In genomic region chr17:29321765-29322602, GRCm38 (mm10) we compare ENCODE assay signal across 8 mouse cellular contexts. TPM values are rescaled to one million over a fixed set of nuclear protein-coding genes. Genes with fewer than 3 reads are reported as not detected.
DNase-seq lines count a peak whose midpoint lies in the region; ATAC-seq lines count a peak whose summit lies in the region.

No protein-coding gene starts in this region.

- H3K4me1 ChIP-seq in kidney, embryonic 16.5 days (ENCODE audit: insufficient read depth, low read length), result peaks cover 18% of the 10 kb centered on the region
- H3K4me1 ChIP-seq in intestine, embryonic 14.5 days (replicated peaks; ENCODE audit: control insufficient read depth, insufficient read depth, low read length), result 0 out of 2 replicates have a peak, but pooled peaks cover 8% of the 10 kb centered on the region
- H3K4me1 ChIP-seq in neural tube, embryonic 11.5 days (ENCODE audit: control insufficient read depth, insufficient read depth, low read length), result peaks cover 12% of the 10 kb centered on the region

- peak; percentile 55 for DNase-seq in embryo, embryonic 9.5 days (ENCODE audit: extremely low spot score)
- DNase-seq in embryo, embryonic 10.5 days (ENCODE audit: low spot score), result no peak
- no peak for DNase-seq in kidney, adult 18-20 months
- DNase-seq in intestine, embryonic 14.5 days (ENCODE audit: low spot score), result peak; percentile 64
- peak; percentile 23 for DNase-seq in neural tube, embryonic 11.5 days (ENCODE audit: low spot score)
- no peak for DNase-seq in thymus, postnatal 4 days
- no peak for DNase-seq in yolk sac, embryonic 10.5 days (ENCODE audit: low spot score)

- peaks cover 7% of the 10 kb centered on the region; the same call in 1 of the 2 replicates for H3K27me3 ChIP-seq in kidney, embryonic 16.5 days (ENCODE audit: insufficient read depth, low read length)
- peaks cover 24% of the 10 kb centered on the region for H3K27me3 ChIP-seq in intestine, embryonic 14.5 days (replicated peaks; ENCODE audit: control insufficient read depth, insufficient read depth, low read length)
- peaks cover 22% of the 10 kb centered on the region for H3K27me3 ChIP-seq in neural tube, embryonic 11.5 days (ENCODE audit: control insufficient read depth, insufficient read depth, low read length)

- no peak overlapping the region for H3K27ac ChIP-seq in kidney, embryonic 16.5 days (ENCODE audit: low read length)
- no peak overlapping the region for H3K27ac ChIP-seq in intestine, embryonic 14.5 days (ENCODE audit: low read depth)
- no peak overlapping the region for H3K27ac ChIP-seq in neural tube, embryonic 11.5 days (ENCODE audit: low read depth, low read length)

- no peak overlapping the region; the same call in 1 of the 2 replicates for H3K9ac ChIP-seq in kidney, embryonic 16.5 days (replicated peaks; ENCODE audit: low read length)
- no peak overlapping the region for H3K9ac ChIP-seq in intestine, embryonic 14.5 days (ENCODE audit: low read length)
- no peak overlapping the region; the same call in 1 of the 2 replicates for H3K9ac ChIP-seq in neural tube, embryonic 11.5 days (ENCODE audit: low read length)

- peak; percentile 26 for ATAC-seq in kidney, embryonic 16.5 days (ENCODE audit: low FRiP score, low TSS enrichment)
- ATAC-seq in intestine, embryonic 14.5 days (replicated peaks; ENCODE audit: low FRiP score, low TSS enrichment, low read depth), result peak; percentile 63
- ATAC-seq in neural tube, embryonic 11.5 days (ENCODE audit: insufficient read depth, low FRiP score, low TSS enrichment), result no peak

- H3K4me2 ChIP-seq in kidney, embryonic 16.5 days (replicated peaks; ENCODE audit: low read depth, low read length), result peak overlapping the region; percentile 45
- H3K4me2 ChIP-seq in intestine, embryonic 14.5 days (ENCODE audit: low read length), result peak overlapping the region; percentile 36
- no peak overlapping the region for H3K4me2 ChIP-seq in neural tube, embryonic 11.5 days (ENCODE audit: low read depth)

- no peaks in the 10 kb centered on the region for H3K36me3 ChIP-seq in kidney, embryonic 16.5 days (ENCODE audit: insufficient read depth, low read length)
- H3K36me3 ChIP-seq in intestine, embryonic 14.5 days (ENCODE audit: control insufficient read depth, insufficient read depth, low read length), result no peaks in the 10 kb centered on the region
- H3K36me3 ChIP-seq in neural tube, embryonic 11.5 days (ENCODE audit: control insufficient read depth, insufficient read depth, low read length), result no peaks in the 10 kb centered on the region

- no peaks in the 10 kb centered on the region for H3K9me3 ChIP-seq in kidney, embryonic 16.5 days (ENCODE audit: low read length)
- no peaks in the 10 kb centered on the region for H3K9me3 ChIP-seq in intestine, embryonic 14.5 days (ENCODE audit: control insufficient read depth, low read length)
- no peaks in the 10 kb centered on the region for H3K9me3 ChIP-seq in neural tube, embryonic 11.5 days (ENCODE audit: control insufficient read depth, low read length)

- H3K4me3 ChIP-seq in kidney, embryonic 16.5 days (ENCODE audit: low read length), result peak overlapping the region; percentile 10; the same call in 1 of the 2 replicates
- H3K4me3 ChIP-seq in intestine, embryonic 14.5 days (ENCODE audit: low read depth, low read length), result no peak overlapping the region
- H3K4me3 ChIP-seq in neural tube, embryonic 11.5 days (ENCODE audit: low read depth, low read length), result no peak overlapping the region

- WGBS in kidney, embryonic 16.5 days, result 26% methylated on average over 41 of the region's 41 CpGs
- WGBS in intestine, embryonic 14.5 days, result 23% methylated on average over 41 of the region's 41 CpGs
- WGBS in neural tube, embryonic 11.5 days, result 9% methylated on average over 41 of the region's 41 CpGs

RNA-seq across cellular contexts. Expression of gene Pi16, which starts 4.5 kb away (rescaled TPM):
- polyA plus RNA-seq in kidney, embryonic 16.5 days (2015; fragmentation: Nextera tagmentation; extraction: Ambion mirVana), result 2.4 and 3.1 TPM in 2 replicates
- polyA plus RNA-seq in intestine, embryonic 14.5 days (2014; fragmentation: Nextera tagmentation; extraction: Ambion mirVana), result 0.18 and 0.32 TPM in 2 replicates
- 0.23 and 0.36 TPM in 2 replicates for polyA plus RNA-seq in neural tube, embryonic 11.5 days (2014; fragmentation: Nextera tagmentation; extraction: Ambion mirVana)

RNA-seq across cellular contexts. Expression of gene Mtch1, which starts 25.8 kb away (rescaled TPM):
- 189 and 316 TPM in 2 replicates for polyA plus RNA-seq in kidney, embryonic 16.5 days (2015; fragmentation: Nextera tagmentation; extraction: Ambion mirVana)
- 292 and 324 TPM in 2 replicates for polyA plus RNA-seq in intestine, embryonic 14.5 days (2014; fragmentation: Nextera tagmentation; extraction: Ambion mirVana)
- 402 and 441 TPM in 2 replicates for polyA plus RNA-seq in neural tube, embryonic 11.5 days (2014; fragmentation: Nextera tagmentation; extraction: Ambion mirVana)

RNA-seq across cellular contexts. Expression of gene Fgd2, which starts 38.7 kb away (rescaled TPM):
- polyA plus RNA-seq in kidney, embryonic 16.5 days (2015; fragmentation: Nextera tagmentation; extraction: Ambion mirVana), result 14.4 and 16.2 TPM in 2 replicates
- polyA plus RNA-seq in intestine, embryonic 14.5 days (2014; fragmentation: Nextera tagmentation; extraction: Ambion mirVana), result 13.9 and 15.4 TPM in 2 replicates
- polyA plus RNA-seq in neural tube, embryonic 11.5 days (2014; fragmentation: Nextera tagmentation; extraction: Ambion mirVana), result 2.8 and 3.5 TPM in 2 replicates

RNA-seq across cellular contexts. Expression of gene BC004004, which starts 53.4 kb away (rescaled TPM):
- polyA plus RNA-seq in kidney, embryonic 16.5 days (2015; fragmentation: Nextera tagmentation; extraction: Ambion mirVana), result 85.6 TPM in 2 replicates
- 72.4 and 77.4 TPM in 2 replicates for polyA plus RNA-seq in intestine, embryonic 14.5 days (2014; fragmentation: Nextera tagmentation; extraction: Ambion mirVana)
- 62.2 and 69.4 TPM in 2 replicates for polyA plus RNA-seq in neural tube, embryonic 11.5 days (2014; fragmentation: Nextera tagmentation; extraction: Ambion mirVana)

RNA-seq across cellular contexts. Expression of gene Ppil1, which starts 58.0 kb away (rescaled TPM):
- polyA plus RNA-seq in kidney, embryonic 16.5 days (2015; fragmentation: Nextera tagmentation; extraction: Ambion mirVana), result 167 and 186 TPM in 2 replicates
- 165 and 170 TPM in 2 replicates for polyA plus RNA-seq in intestine, embryonic 14.5 days (2014; fragmentation: Nextera tagmentation; extraction: Ambion mirVana)
- 152 and 165 TPM in 2 replicates for polyA plus RNA-seq in neural tube, embryonic 11.5 days (2014; fragmentation: Nextera tagmentation; extraction: Ambion mirVana)

Comparison
In these comparisons a context has a peak if more than half of its experiments do, and no peak if none do; other contexts are left out.
1. DNase-seq: peak in embryo, embryonic 9.5 days (single experiment), intestine, embryonic 14.5 days (single experiment) and neural tube, embryonic 11.5 days (single experiment); none in embryo, embryonic 10.5 days (single experiment), kidney, adult 18-20 months (single experiment), thymus, postnatal 4 days (single experiment) and yolk sac, embryonic 10.5 days (single experiment).